In genomic region chr17:10390232-10391172, GRCm38 (mm10) we compare ENCODE assay signal across 8 mouse cellular contexts.
A peak's percentile ranks its signal among the peaks of the same experiment; 100 is the strongest.
DNase-seq lines count a peak whose midpoint lies in the region; ATAC-seq and TF ChIP-seq lines count a peak whose summit lies in the region.

No protein-coding gene starts in this region.

- DNase-seq in left cerebral cortex, adult 18-20 months (ENCODE audit: low spot score in 2 of 2), result peak; percentile 32 to 43
- DNase-seq in left cerebral cortex, adult 11 months (ENCODE audit: low spot score), result no peak
- DNase-seq in forebrain, embryonic 10.5 days (ENCODE audit: extremely low spot score, low spot score), result no peak
- peak; percentile 76 for DNase-seq in kidney, postnatal 14 days
- DNase-seq in natural killer cell, adult 2 months (ENCODE audit: low spot score in 2 of 2), result no peak

- peak; percentile 87 for ATAC-seq in heart, embryonic 16.5 days (replicated peaks; ENCODE audit: extremely low read depth, insufficient read depth, low FRiP score)
- ATAC-seq in liver, embryonic 15.5 days (ENCODE audit: insufficient read depth), result peak; percentile 65

- peaks cover 11% of the 10 kb centered on the region; the same call in 1 of the 2 replicates for H3K27me3 ChIP-seq in forebrain, embryonic 10.5 days (ENCODE audit: poor library complexity, severe bottlenecking)
- no peaks in the 10 kb centered on the region for H3K27me3 ChIP-seq in heart, embryonic 16.5 days (ENCODE audit: control insufficient read depth, insufficient read depth, low read length)
- no peaks in the 10 kb centered on the region for H3K27me3 ChIP-seq in liver, embryonic 15.5 days

- WGBS in forebrain, embryonic 10.5 days, result 53% methylated on average over 19 of the region's 19 CpGs
- WGBS in heart, embryonic 16.5 days, result 18% methylated on average over 19 of the region's 19 CpGs
- 39% methylated on average over 19 of the region's 19 CpGs for WGBS in liver, embryonic 15.5 days (ENCODE audit: insufficient replicate concordance)
- WGBS in olfactory bulb, adult 2 months, result 45% methylated on average over 19 of the region's 19 CpGs

- H3K36me3 ChIP-seq in forebrain, embryonic 10.5 days (replicated peaks), result no peaks in the 10 kb centered on the region
- no peaks in the 10 kb centered on the region for H3K36me3 ChIP-seq in heart, embryonic 16.5 days (ENCODE audit: control insufficient read depth, insufficient read depth)
- H3K36me3 ChIP-seq in liver, embryonic 15.5 days (replicated peaks), result no peaks in the 10 kb centered on the region

- peak overlapping the region; percentile 53 for H3K4me2 ChIP-seq in heart, embryonic 16.5 days (ENCODE audit: low read depth, low read length)
- H3K4me2 ChIP-seq in liver, embryonic 15.5 days, result no peak overlapping the region

- peak overlapping the region; percentile 80 for H3K27ac ChIP-seq in forebrain, embryonic 10.5 days
- peak overlapping the region; percentile 100 for H3K27ac ChIP-seq in heart, embryonic 16.5 days (ENCODE audit: low read length)
- H3K27ac ChIP-seq in liver, embryonic 15.5 days (replicated peaks), result peak overlapping the region; percentile 48; the same call in 1 of the 2 replicates
- H3K27ac ChIP-seq in olfactory bulb, adult 2 months (ENCODE audit: insufficient read depth, low read depth, low read length), result peak overlapping the region; percentile 82

- H3K4me3 ChIP-seq in forebrain, embryonic 10.5 days, result no peak overlapping the region
- H3K4me3 ChIP-seq in heart, embryonic 16.5 days (ENCODE audit: low read length), result no peak overlapping the region; the same call in 1 of the 2 replicates
- no peak overlapping the region for H3K4me3 ChIP-seq in liver, embryonic 15.5 days (replicated peaks)
- H3K4me3 ChIP-seq in olfactory bulb, adult 2 months (ENCODE audit: insufficient read depth, low read depth, low read length), result no peak overlapping the region

- no peak for TF ChIP-seq POLR2A in olfactory bulb, adult 2 months (IDR thresholded peaks at IDR 0.05; ENCODE audit: insufficient read depth, low read depth, low read length)

- no peak for TF ChIP-seq CTCF in olfactory bulb, adult 2 months (IDR thresholded peaks at IDR 0.05; ENCODE audit: insufficient read depth, low read depth, low read length)

- H3K9ac ChIP-seq in heart, embryonic 16.5 days (ENCODE audit: low read length), result peak overlapping the region; percentile 68
- no peak overlapping the region for H3K9ac ChIP-seq in liver, embryonic 15.5 days

- H3K4me1 ChIP-seq in forebrain, embryonic 10.5 days, result peaks cover 35% of the 10 kb centered on the region
- H3K4me1 ChIP-seq in heart, embryonic 16.5 days (ENCODE audit: control insufficient read depth, insufficient read depth, low read length), result peaks cover 49% of the 10 kb centered on the region
- H3K4me1 ChIP-seq in liver, embryonic 15.5 days (replicated peaks), result no peaks in the 10 kb centered on the region
- peaks cover 26% of the 10 kb centered on the region for H3K4me1 ChIP-seq in olfactory bulb, adult 2 months (ENCODE audit: control insufficient read depth, insufficient read depth, low read length)

- H3K9me3 ChIP-seq in forebrain, embryonic 10.5 days, result no peaks in the 10 kb centered on the region
- H3K9me3 ChIP-seq in heart, embryonic 16.5 days (replicated peaks; ENCODE audit: control insufficient read depth, low read length), result no peaks in the 10 kb centered on the region
- H3K9me3 ChIP-seq in liver, embryonic 15.5 days (replicated peaks), result no peaks in the 10 kb centered on the region

Comparison
In these comparisons a context has a peak if more than half of its experiments do, and no peak if none do; other contexts are left out.
1. DNase-seq: peak in left cerebral cortex, adult 18-20 months (2 of 2) and kidney, postnatal 14 days (single experiment); none in left cerebral cortex, adult 11 months (single experiment), forebrain, embryonic 10.5 days (single experiment) and natural killer cell, adult 2 months (0 of 2).
2. H3K27ac ChIP-seq: peak in every context shown above with its lines; median percentile 100 in heart, embryonic 16.5 days; 82 in olfactory bulb, adult 2 months; 80 in forebrain, embryonic 10.5 days; 48 in liver, embryonic 15.5 days.